Mouse (Mus musculus) erythroblast, embryonic 14.5 days (primary cell): ENCODE results near the gene Anxa11. TPM values are rescaled to one million over a fixed set of nuclear protein-coding genes. Genes with fewer than 3 reads are reported as not detected.
"Not testable (repeated sequence)": the region's sequence is repeated elsewhere in the genome, so short reads cannot be mapped to it uniquely, and the experiment has no call there.

Experiments used
- H3K27me3 ChIP-seq: 2 replicates; pipeline ENCODE4 v1.6.1; 2012; ENCODE audit warnings: inconsistent platforms; ENCODE audit not compliant: control insufficient read depth
- H3K36me3 ChIP-seq: 2 replicates; pipeline ENCODE4 v1.6.1; 2012; ENCODE audit warnings: mild to moderate bottlenecking, inconsistent platforms; ENCODE audit not compliant: control insufficient read depth
- H3K4me1 ChIP-seq: 2 replicates; pipeline ENCODE4 v1.6.1; 2012; ENCODE audit warnings: inconsistent platforms; ENCODE audit not compliant: control insufficient read depth
- H3K4me3 ChIP-seq: replicated peaks from 2 replicates; pipeline ENCODE3; 2012; ENCODE audit warnings: moderate library complexity, mild to moderate bottlenecking, inconsistent platforms
- H3K9me3 ChIP-seq: 2 replicates; pipeline ENCODE4 v1.6.1; 2012; ENCODE audit warnings: low read length, inconsistent platforms, mixed read lengths; ENCODE audit not compliant: control insufficient read depth
- GATA1 ChIP-seq: IDR thresholded peaks from 2 replicates; pipeline ENCODE4 v1.6.1; 2012; ENCODE audit warnings: low read length, inconsistent platforms, mixed read lengths
- TAL1 ChIP-seq: IDR thresholded peaks from 3 replicates; pipeline ENCODE4 v1.6.1; 2012; ENCODE audit warnings: low read length, inconsistent platforms, mixed read lengths
- polyA plus RNA-seq: library from polyadenylated mRNA; stranded (reverse); fragments of >175 nt; gene quantifications from 2 replicates; pipeline ENCODE4 v1.2.3, GENCODE M21; 2012

Anxa11 gene
- polyA plus RNA-seq, 1 experiment = 0.42 TPM

DNA sequence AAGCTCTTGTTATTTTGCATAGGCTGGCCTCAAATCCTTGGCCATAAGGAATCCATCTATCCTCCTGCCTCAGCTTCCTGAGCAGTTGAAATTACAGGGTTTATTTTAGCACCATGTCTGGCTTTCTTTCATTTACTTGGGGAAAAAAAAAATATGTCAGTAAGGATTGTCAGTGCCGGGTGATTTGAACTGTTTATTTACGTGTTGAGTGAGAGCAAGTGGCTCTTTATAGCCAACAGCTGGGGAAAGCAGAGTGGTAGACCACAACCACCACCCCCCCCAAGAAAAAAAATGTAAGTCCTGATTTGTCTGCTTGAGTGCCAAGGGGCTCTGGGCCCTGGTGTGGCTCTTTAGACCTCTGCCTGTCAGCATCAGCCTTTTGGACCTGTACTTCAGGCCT lies 21.8 kb downstream of the Anxa11 start:
- Histone ChIP-seq H3K9me3 (no peaks in the 10 kb centered on the region), H3K4me3 (no peak overlapping the region), H3K4me1 (peaks cover 13% of the 10 kb centered on the region), H3K27me3 (no peaks in the 10 kb centered on the region), H3K36me3 (no peaks in the 10 kb centered on the region)
- TF ChIP-seq TAL1 (no peak), GATA1 (no peak)

DNA sequence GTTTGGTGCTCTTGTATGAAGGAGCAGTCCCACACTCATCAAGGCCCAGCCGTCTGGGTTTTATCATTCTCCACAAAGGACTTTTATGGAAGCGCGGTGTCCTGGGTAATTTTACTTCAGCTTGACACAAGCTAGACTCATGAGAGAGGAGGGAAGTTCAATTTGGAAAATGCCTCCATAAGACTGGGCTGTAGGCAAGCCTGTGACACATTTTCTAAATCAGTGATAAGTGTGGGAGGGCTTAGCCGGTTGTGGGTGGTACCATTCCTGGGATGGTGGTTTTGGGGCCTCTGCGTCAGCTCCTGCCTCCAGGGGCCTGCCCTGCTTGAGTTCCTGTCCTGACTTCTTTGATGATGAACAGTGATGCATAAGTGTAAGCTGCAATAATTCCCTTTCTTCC lies 23.3 kb downstream of the Anxa11 start:
- H3K36me3 ChIP-seq = no peaks in the 10 kb centered on the region
- H3K27me3 ChIP-seq = no peaks in the 10 kb centered on the region
- H3K4me3 ChIP-seq = no peak overlapping the region
- H3K4me1 ChIP-seq = peaks cover 13% of the 10 kb centered on the region
- TF ChIP-seq GATA1 (no peak), TAL1 (no peak)
- no peaks in the 10 kb centered on the region for H3K9me3 ChIP-seq

DNA sequence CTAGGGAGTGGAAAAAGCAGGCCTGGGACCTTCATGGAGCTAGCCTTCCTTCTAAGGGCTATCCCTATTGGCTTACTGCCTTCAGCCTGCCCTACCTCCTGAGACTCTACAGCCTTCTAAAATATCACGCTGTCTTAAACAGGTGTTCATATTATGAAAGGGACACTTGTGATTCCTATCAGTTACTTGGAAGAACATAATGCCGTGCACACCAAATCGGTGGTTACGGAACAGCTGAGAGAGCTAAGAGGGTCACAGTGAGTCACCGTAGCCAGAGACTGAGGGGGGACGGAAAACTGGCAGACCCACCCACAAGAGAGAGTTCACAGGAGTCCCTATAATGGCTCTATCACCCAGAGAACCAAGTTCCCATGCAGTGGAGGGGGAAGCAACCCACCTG lies 24.4 kb downstream of the Anxa11 start:
- H3K27me3 ChIP-seq = no peaks in the 10 kb centered on the region
- TF ChIP-seq GATA1 (no peak), TAL1 (no peak)
- H3K9me3 ChIP-seq = no peaks in the 10 kb centered on the region

DNA sequence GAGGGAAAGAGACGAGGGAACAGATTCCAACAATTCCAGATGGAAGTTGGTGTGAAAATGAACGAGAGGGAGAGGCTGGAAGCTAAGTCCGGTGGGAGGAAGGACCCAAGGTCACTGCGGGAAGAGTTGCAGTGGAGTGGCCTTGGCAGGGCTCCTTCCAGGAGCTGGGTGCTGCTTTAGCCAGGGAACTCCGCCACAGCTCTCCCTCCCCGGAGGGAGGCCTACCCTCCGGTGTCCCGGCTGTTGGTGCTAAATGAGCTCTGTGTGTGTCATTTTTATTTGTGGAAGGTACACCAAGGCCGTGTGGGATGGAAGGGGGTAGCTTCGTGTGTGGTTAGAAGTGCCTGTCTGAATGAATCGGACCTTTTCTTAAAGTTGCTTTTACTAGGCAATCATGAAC lies 24.9 kb downstream of the Anxa11 start:
- Histone ChIP-seq H3K4me1 (peaks cover 9% of the 10 kb centered on the region), H3K4me3 (no peak overlapping the region), H3K27me3 (no peaks in the 10 kb centered on the region), H3K9me3 (no peaks in the 10 kb centered on the region), H3K36me3 (no peaks in the 10 kb centered on the region)
- TF ChIP-seq GATA1 (no peak), TAL1 (no peak)

More for the DNA sequence above, 24.4 kb downstream of the Anxa11 start:
- no peak overlapping the region for H3K4me3 ChIP-seq
- no peaks in the 10 kb centered on the region for H3K36me3 ChIP-seq
- H3K4me1 ChIP-seq = peaks cover 13% of the 10 kb centered on the region

DNA sequence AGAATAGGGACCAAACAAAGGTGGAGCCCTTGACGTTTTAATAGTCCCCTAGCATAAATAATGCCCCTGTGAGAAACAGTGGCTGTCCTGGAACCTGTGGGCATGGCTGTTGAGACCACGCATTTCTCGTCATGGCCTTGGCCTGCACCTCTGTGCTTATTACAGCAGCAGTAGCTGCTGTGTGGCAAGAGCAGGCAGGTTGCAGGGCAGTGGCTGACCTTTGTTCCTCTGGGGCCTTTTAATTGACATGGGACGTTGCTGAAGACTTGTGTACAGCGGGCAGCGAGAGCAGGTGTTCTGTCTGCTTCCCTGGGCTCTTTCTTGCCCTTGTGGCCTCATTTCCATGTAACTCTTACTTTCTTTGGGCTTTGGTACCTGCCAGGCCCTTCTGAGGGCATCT lies 25.9 kb downstream of the Anxa11 start:
- H3K4me3 ChIP-seq = no peak overlapping the region
- peaks cover 2% of the 10 kb centered on the region for H3K4me1 ChIP-seq
- TF ChIP-seq GATA1 (no peak), TAL1 (no peak)
- no peaks in the 10 kb centered on the region for H3K36me3 ChIP-seq
- no peaks in the 10 kb centered on the region for H3K9me3 ChIP-seq
- no peaks in the 10 kb centered on the region for H3K27me3 ChIP-seq

DNA sequence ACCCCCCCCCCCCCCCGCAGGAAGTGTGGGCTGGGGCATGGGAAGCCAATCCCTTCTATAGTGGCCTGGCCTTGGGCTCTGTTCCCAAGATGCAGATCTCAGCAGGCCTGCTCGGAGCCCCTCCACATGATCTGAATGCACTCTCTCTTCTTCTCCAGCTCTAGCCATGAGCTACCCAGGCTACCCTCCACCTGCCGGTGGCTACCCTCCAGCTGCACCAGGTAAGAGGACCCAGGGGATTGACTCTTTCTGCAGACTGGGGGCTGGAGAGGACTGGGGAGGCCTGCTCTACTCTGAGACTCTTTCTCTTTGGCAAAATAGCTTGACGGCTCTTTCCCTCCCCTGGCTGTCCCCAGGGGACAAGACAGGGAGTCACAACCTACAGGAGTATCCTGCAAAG lies 26.8 kb downstream of the Anxa11 start:
- H3K27me3 ChIP-seq = no peaks in the 10 kb centered on the region
- TF ChIP-seq TAL1 (no peak), GATA1 (no peak)
- no peaks in the 10 kb centered on the region for H3K4me1 ChIP-seq
- no peak overlapping the region for H3K4me3 ChIP-seq
- no peaks in the 10 kb centered on the region for H3K36me3 ChIP-seq
- H3K9me3 ChIP-seq = no peaks in the 10 kb centered on the region

DNA sequence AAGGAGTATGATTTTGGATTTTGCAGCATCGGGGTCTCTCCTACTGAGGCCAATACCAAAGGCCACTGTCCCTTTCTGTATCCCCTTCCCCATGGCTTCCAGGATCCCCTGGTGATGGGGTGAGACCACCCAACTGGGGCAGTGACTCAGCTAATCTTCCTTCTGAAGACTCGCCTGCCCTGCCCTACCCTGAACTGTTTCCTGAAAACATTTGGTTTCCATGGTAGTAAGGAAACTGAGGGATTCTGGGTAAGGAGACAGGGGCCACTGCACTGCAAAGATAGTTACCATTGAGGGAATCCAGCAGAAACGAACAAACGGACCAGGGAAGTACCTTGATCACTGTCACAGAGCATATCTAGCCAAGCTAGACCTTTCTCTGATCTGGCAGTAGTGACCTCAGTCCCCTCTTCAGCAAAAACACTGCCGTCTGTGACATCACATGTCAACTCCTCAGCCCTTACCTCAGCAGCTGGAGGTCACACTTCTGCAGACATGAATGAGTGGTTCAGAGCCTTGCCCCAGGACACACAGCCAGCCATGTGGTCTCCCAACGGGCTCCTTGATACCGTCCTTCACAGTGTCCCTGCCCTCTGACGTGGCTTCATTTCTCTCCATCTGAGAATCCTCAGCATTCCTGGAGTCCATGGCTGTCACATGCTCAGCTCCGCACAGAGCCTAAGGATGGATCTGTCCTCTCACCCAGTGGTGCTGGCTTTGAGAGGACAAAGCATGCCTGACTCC lies 27.4 kb downstream of the Anxa11 start:
- Histone ChIP-seq H3K36me3 (peaks cover 3% of the 10 kb centered on the region; the same call in 1 of the 2 replicates), H3K27me3 (no peaks in the 10 kb centered on the region), H3K4me1 (no peaks in the 10 kb centered on the region), H3K4me3 (no peak overlapping the region), H3K9me3 (no peaks in the 10 kb centered on the region)
- TF ChIP-seq GATA1 = no peak
- TF ChIP-seq TAL1 = no peak

DNA sequence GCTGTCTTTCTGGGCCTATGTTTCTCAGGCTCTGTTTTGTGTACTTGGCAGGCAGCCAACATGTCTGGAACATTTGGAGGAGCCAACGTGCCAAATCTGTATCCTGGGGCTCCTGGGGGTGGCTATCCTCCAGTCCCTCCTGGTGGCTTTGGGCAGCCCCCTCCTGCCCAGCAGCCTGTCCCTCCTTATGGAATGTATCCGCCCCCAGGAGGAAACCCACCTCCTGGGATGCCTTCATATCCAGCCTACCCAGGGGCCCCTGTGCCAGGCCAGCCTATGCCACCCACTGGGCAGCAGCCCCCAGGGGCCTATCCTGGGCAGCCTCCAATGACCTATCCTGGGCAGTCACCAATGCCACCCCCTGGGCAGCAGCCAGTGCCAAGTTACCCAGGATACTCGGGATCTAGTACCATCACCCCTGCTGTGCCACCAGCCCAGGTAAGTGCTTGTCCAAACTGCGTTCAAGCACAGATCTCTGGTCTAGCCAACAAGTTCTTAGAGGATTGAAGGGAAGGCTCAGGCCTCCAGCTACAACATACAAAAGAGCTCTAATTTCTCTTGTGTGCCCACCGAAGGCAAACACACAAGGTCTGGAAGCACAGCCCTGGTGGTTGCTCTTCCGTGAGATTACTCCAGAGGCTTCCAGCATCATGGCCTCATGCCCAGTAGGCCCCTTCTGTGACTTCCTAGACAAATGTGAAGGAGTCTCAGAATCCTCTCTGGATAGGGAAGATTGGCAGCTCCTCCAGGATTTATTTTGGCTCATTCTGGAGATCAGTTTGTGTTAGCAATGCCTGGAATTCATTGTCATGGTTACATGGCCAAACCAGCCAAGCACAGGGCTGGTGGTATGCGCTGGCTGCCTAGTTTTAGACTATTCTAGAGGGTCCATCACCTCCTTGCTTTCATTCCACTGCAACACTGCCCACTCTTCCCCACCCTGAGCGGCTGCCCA lies 30.8 kb downstream of the Anxa11 start:
- Histone ChIP-seq H3K4me1 (no peaks in the 10 kb centered on the region), H3K27me3 (no peaks in the 10 kb centered on the region), H3K9me3 (no peaks in the 10 kb centered on the region), H3K36me3 (peaks cover 3% of the 10 kb centered on the region; the same call in 1 of the 2 replicates), H3K4me3 (no peak overlapping the region)
- TF ChIP-seq TAL1 = no peak
- no peak for TF ChIP-seq GATA1

DNA sequence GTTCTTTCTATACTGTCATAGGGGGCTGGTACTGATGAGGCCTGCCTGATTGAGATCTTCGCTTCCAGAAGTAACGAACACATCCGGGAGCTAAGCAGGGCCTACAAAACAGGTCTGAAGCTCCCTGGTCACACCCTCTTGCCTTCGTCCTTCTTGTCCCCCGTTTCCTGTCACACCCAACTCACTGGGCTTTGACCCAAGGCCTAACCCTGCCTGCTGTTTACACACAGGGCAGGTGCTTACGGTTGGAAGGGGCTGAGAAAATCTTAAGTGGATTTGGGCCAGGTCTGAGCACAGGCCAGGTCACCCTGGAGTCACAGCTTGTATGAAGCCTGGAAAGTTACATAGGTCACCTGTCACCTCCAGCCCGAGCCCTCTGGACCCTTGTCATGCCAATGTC lies 34.7 kb downstream of the Anxa11 start:
- not testable (repeated sequence) for H3K9me3 ChIP-seq, H3K4me1 ChIP-seq, H3K36me3 ChIP-seq, H3K4me3 ChIP-seq, H3K27me3 ChIP-seq

DNA sequence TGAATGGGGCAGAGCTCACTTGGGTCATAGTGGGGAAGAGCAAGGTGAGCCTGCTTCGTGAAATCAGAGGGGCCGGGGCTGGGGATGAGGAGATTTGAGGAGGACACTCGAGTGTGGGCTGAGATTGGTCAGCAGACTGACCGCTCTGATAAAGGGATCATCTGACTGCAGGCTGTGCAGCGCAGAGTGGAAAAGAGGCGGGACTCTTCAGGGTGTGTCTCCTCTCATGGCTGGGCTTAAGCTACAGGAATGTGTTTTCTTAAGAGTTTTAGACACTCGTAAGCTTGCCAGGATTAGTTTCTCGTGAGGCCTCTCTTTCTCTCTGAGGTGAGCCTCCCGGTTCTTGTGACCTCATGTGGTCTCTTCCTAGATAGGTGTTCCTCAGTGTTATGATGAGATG lies 39.8 kb downstream of the Anxa11 start:
- H3K27me3 ChIP-seq, H3K9me3 ChIP-seq, H3K4me1 ChIP-seq, H3K36me3 ChIP-seq, H3K4me3 ChIP-seq: not testable (repeated sequence)

DNA sequence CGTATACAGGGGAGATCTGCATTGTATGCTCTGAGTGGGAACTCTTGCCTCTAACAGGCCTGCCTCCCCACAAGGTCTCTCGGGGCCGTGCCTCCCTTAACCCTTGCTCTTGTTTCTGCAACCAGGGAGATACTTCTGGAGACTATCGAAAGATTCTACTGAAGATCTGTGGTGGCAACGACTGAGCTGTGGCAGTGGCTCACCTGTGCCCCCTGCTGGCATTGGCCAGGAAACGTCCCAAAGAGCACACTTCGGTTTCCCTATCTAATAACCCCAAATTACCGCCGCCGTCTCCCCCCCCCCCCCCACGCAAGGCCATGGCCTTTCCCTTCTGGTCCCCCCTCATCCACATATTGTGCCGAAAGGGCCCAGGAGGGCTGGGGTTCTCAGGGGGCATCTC lies 43.9 kb downstream of the Anxa11 start:
- H3K4me3 ChIP-seq, H3K36me3 ChIP-seq, H3K4me1 ChIP-seq, H3K27me3 ChIP-seq, H3K9me3 ChIP-seq: not testable (repeated sequence)

DNA sequence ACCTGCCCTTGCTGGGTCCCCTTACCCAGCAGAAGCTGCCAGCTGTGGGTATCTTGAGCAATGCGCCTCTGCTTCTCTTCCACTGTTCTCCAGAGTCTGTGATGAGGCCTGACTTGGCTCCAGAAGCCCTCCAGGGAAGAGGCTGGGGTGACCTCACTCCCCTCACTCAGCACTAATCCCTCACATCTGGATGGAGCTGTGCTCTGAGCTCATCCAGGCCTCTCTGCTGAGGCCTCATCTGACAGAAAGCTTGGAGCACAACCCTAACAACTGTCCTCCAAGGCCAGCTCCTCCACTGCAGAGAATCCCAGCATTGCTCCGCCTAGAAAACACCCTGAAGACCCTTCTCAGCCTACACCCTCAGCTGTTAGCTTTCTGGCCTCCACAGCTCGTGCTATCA lies 52.6 kb downstream of the Anxa11 start:
- H3K4me3 ChIP-seq, H3K9me3 ChIP-seq, H3K27me3 ChIP-seq, H3K36me3 ChIP-seq, H3K4me1 ChIP-seq: not testable (repeated sequence)

DNA sequence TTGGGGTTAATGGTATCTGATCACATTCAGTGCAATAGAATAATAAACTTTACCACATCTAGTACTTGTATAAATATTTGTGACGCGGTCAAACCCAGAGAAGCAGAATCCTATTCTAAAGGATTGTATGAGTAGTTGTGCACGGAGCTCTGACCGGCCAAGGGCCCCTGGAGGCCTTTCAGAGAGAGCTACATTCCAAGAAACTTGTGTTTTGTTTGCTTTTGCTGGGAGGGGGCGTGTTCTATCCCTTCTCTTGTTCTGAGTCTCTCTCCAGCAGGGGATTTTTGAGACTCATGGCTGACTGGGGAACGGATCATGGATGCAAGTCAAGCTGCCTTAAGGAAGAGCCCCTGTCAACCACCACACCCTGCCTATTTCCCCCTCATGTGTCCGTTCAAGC lies 53.7 kb downstream of the Anxa11 start:
- H3K9me3 ChIP-seq, H3K4me1 ChIP-seq, H3K27me3 ChIP-seq: not testable (repeated sequence)

More for the DNA sequence above, 53.7 kb downstream of the Anxa11 start:
- H3K36me3 ChIP-seq, H3K4me3 ChIP-seq: not testable (repeated sequence)
